Mouse (Mus musculus): ENCODE results near the gene Ltv1. TPM values are rescaled to one million over a fixed set of nuclear protein-coding genes. Genes with fewer than 3 reads are reported as not detected.

Gene Ltv1
- 65.3 and 68.0 TPM in 2 replicates for polyA plus RNA-seq (2016; fragmentation: Nextera tagmentation; extraction: Ambion mirVana)

DNA sequence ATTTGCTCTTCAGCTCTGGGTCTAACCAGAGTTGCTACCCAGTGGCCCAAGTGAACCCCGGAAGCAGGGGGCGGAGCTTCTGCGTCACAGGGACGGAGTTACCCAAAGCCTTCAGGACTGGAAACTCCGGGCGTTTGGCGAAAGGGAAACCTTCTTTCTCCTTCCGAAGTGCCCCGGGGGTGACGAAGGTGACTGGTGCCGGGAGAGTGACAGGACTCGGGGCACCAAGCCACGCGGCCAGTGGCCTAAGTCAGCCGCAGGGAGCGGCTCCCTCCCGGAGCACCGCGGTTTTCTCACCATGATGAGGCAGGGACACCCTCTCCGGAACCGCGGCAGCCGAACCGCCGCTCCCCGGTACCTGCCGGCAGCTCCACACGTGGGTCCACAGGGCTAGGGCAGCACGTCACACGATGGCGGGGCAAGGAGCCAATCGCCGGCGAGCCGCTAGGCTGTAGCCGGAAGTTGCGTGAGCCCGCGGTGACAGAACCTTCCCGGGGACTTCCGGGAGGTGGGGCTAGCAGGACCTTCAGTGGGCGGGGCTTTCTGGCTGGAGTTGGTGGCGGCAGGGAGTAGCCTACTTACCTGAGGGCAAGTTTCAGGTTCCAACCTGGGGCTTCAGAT, at the start of gene Ltv1:
Gene Ltv1 (minus strand): TSS at position 438 of the 621 bp plus-strand sequence.
- Histone ChIP-seq H3K36me3 (peaks cover 33% of the 10 kb centered on the region), H3K27me3 (ENCODE audit: low read depth, poor library complexity, severe bottlenecking) (no peaks in the 10 kb centered on the region), H3K4me3 (peak within 1 kb of the TSS; percentile 95), H3K27ac (peak within 1 kb of the TSS; percentile 86), H3K9me3 (replicated peaks) (no peaks in the 10 kb centered on the region), H3K4me1 (peaks cover 7% of the 10 kb centered on the region)
- peak; percentile 94 for DNase-seq (ENCODE audit: low spot score)
- WGBS: under 1% methylated on average over 43 of the region's 43 CpGs

DNA sequence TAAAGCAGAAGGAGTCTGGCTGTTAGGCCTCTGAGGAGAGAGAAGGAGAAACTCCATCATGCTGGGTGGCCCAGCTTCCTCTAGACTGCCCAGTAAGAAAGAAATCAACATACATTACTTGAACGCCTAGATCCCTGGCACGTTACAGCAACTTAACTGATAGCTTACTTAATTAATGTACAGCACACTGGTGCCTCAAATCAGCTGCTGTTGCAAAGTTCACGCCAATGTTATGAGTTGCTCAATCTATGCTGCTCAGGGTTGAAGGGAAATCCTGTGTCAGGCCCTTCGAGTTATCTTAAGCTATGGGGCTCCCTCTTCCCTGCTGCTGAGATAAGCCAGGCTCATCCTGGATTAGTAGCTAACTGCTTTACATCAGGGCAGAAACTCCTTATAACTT, 47.5 kb upstream of the Ltv1 start:
- Histone ChIP-seq H3K27me3 (ENCODE audit: low read depth, poor library complexity, severe bottlenecking) (no peaks in the 10 kb centered on the region), H3K27ac (no peak overlapping the region), H3K4me1 (peaks cover 4% of the 10 kb centered on the region; the same call in 1 of the 2 replicates), H3K4me3 (no peak overlapping the region), H3K36me3 (peaks cover 24% of the 10 kb centered on the region), H3K9me3 (replicated peaks) (no peaks in the 10 kb centered on the region)
- 69% methylated on average over 4 of the region's 4 CpGs for WGBS
- no peak for DNase-seq (ENCODE audit: low spot score)

DNA sequence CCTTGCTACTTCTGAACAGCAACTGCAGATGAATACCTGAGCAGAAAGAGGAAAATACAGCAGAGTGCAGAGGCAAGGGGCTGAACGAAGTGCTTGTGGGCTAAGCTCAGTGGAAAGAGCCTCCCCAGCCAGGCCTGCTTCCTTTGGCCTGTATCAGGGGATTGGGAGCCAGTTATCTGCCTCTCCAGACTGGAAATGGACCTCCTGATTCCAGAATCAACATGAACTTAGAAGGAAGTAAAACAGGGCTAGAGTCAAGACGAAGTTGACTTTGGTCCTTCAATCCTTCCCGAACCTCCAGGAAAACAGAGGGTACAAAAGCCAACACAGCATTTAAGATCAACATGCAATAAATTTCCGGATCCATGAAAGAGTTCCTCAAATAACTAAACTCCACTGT, 45.2 kb upstream of the Ltv1 start:
- 93% methylated on average over 4 of the region's 4 CpGs for WGBS
- Histone ChIP-seq H3K4me1 (no peaks in the 10 kb centered on the region), H3K27me3 (ENCODE audit: low read depth, poor library complexity, severe bottlenecking) (no peaks in the 10 kb centered on the region), H3K9me3 (replicated peaks) (no peaks in the 10 kb centered on the region), H3K27ac (no peak overlapping the region), H3K36me3 (peaks cover 9% of the 10 kb centered on the region; the same call in 1 of the 2 replicates), H3K4me3 (no peak overlapping the region)
- no peak for DNase-seq (ENCODE audit: low spot score)

DNA sequence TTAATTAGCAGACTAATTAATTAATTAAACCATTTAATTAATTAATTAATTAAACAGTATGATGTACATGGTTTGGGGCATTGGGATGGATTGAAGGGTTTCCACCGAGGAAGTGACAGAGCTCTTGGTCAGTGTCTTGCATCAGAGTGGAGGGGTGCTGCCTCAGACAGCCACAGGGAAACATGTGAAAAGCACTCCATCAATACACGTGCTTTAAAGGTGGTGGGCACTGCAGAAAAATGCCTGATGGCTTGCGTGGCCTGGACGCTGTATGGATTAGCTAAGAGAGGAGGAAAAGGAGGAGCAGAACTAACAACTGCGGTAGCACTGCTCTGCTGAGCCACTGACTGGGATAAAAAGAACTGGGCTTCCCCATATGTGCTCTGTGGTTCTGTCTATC, 43.9 kb upstream of the Ltv1 start:
- Histone ChIP-seq H3K4me1 (no peaks in the 10 kb centered on the region), H3K27me3 (ENCODE audit: low read depth, poor library complexity, severe bottlenecking) (no peaks in the 10 kb centered on the region), H3K36me3 (peaks cover 14% of the 10 kb centered on the region), H3K4me3 (no peak overlapping the region), H3K27ac (no peak overlapping the region), H3K9me3 (replicated peaks) (no peaks in the 10 kb centered on the region)
- DNase-seq (ENCODE audit: low spot score): no peak
- WGBS: 94% methylated on average over 5 of the region's 5 CpGs

DNA sequence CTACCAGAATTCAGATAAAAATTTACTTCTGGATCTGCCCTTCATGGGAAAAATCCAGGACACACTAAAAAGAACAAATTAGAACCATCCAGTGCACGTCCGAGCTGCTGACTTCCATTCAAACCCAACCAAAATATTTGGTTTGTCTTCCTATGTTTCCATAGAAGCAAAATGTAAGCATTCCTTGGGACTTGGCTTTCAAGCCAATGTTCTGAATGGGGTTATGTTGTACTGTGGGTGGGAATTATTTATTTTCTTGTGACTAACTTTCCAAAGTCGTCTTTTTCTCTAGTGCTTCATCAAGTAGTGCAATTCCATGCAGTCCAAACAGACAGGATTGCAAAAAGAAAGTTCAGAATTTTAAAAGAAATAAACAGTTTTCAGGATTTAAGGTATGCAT, 41.5 kb upstream of the Ltv1 start:
- no peak overlapping the region for H3K27ac ChIP-seq
- H3K36me3 ChIP-seq: peaks cover 18% of the 10 kb centered on the region
- WGBS: 92% methylated on average over 3 of the region's 3 CpGs
- no peaks in the 10 kb centered on the region for H3K27me3 ChIP-seq (ENCODE audit: low read depth, poor library complexity, severe bottlenecking)
- no peaks in the 10 kb centered on the region for H3K9me3 ChIP-seq (replicated peaks)
- no peak for DNase-seq (ENCODE audit: low spot score)
- no peaks in the 10 kb centered on the region for H3K4me1 ChIP-seq
- H3K4me3 ChIP-seq: no peak overlapping the region

DNA sequence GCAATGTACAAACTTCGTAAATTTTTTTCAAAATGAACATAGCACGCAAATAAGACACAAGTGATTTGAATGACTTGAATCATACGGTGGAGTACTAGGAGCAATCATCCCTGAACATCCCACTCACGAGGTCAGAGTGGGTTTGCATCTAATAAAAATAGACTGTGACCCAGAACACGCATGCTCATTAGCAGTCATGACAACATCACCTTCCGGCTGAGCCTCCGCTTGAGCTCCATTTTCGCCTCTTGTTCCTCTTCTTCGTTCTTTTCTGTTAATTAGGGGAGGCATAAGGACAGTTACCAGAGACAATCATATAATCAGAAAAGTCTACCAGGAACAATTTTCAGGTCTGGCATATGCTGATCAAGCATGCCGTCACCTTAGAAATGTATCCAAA, 41.0 kb upstream of the Ltv1 start:
- H3K36me3 ChIP-seq: peaks cover 18% of the 10 kb centered on the region
- DNase-seq (ENCODE audit: low spot score): no peak

DNA sequence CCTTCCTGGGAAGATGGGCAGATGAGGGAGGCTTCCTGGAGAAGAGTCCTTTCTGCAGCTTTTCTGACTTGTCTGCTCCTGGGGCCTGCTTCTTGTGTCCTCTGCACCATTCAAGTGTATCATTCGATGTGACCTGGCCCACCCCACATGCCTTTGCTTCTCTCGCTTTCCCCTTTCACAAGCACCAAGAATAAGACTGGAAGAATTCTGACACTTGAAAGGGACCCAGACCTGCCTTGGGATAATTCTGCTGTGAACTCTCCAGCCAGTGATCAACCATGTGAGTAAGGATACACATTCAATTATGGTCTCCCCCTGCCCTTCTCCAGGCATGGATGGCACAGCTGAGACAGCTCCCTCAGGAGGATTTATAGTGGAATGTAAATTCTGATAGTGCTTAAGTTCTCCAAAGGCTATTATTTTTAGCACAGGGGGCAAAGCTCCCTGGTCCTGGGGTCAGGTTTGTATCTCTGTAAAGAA, 40.2 kb upstream of the Ltv1 start:
- no peak overlapping the region for H3K27ac ChIP-seq
- peaks cover 17% of the 10 kb centered on the region for H3K36me3 ChIP-seq
- H3K27me3 ChIP-seq (ENCODE audit: low read depth, poor library complexity, severe bottlenecking): no peaks in the 10 kb centered on the region
- H3K9me3 ChIP-seq (replicated peaks): no peaks in the 10 kb centered on the region
- 75% methylated on average over 2 of the region's 2 CpGs for WGBS
- DNase-seq (ENCODE audit: low spot score): no peak
- no peak overlapping the region for H3K4me3 ChIP-seq
- H3K4me1 ChIP-seq: no peaks in the 10 kb centered on the region

More for the DNA sequence above, 41.0 kb upstream of the Ltv1 start:
- Histone ChIP-seq H3K4me3 (no peak overlapping the region), H3K27me3 (ENCODE audit: low read depth, poor library complexity, severe bottlenecking) (no peaks in the 10 kb centered on the region), H3K4me1 (no peaks in the 10 kb centered on the region), H3K27ac (no peak overlapping the region), H3K9me3 (replicated peaks) (no peaks in the 10 kb centered on the region)
- WGBS: 93% methylated on average over 10 of the region's 10 CpGs

DNA sequence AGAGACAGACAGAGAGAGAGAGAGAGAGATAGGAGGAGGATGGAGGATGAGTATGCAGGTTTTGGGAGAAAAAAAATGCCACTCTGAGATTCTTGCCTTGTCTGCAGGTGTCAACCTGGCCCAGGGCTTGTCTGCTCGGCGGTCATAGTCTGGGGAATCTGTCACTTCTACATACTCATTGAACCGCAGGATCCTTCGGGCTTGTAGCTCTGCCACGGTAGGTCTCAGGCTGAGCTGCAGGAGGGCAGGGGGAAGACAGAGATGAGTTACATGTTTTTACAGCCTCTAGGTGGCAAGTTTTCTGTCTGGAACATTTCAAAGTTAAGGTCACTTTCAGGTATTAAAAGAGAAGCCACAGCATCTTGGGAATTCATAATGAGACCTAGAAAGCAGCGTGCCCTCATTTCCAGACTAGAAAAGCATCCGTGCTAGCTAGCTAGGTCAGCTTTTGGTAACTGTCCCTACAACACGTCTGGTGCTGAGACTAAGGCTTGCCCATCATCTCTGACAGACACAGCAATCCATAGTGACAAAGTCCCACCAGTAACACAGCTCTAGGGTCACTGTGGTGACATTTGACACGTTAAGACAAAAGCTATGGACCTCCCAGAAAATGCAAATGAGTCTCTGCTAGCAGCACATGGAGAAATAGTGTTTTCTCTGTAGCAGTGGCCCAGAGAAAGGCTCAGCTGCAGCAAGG, 39.6 kb upstream of the Ltv1 start:
- no peaks in the 10 kb centered on the region for H3K4me1 ChIP-seq
- DNase-seq (ENCODE audit: low spot score): no peak
- H3K9me3 ChIP-seq (replicated peaks): no peaks in the 10 kb centered on the region
- no peak overlapping the region for H3K4me3 ChIP-seq
- H3K27me3 ChIP-seq (ENCODE audit: low read depth, poor library complexity, severe bottlenecking): no peaks in the 10 kb centered on the region
- no peak overlapping the region for H3K27ac ChIP-seq
- 64% methylated on average over 9 of the region's 9 CpGs for WGBS
- H3K36me3 ChIP-seq: peaks cover 16% of the 10 kb centered on the region

DNA sequence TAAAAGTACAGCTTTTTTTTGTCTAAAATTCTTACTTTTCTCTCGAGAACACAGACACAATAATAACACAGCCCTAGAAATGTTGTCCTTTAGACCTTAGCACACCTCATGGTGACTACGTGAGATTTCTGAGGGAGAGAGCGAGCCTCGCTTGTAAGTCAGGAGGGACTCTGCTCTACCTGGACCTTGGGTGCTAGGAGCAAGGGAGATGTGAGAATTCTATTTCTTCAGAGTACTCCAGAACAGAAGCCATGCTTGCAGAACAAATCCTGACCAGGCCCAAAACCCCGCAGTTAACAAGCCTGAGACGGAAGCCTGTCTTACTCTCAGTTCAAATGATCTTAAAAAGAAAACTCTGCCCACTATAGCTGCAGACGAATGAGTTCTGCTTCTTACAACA, 37.7 kb upstream of the Ltv1 start:
- H3K4me1 ChIP-seq: no peaks in the 10 kb centered on the region
- no peaks in the 10 kb centered on the region for H3K27me3 ChIP-seq (ENCODE audit: low read depth, poor library complexity, severe bottlenecking)
- H3K27ac ChIP-seq: no peak overlapping the region
- DNase-seq (ENCODE audit: low spot score): no peak
- 91% methylated on average over 7 of the region's 7 CpGs for WGBS
- peaks cover 17% of the 10 kb centered on the region for H3K36me3 ChIP-seq
- no peaks in the 10 kb centered on the region for H3K9me3 ChIP-seq (replicated peaks)
- no peak overlapping the region for H3K4me3 ChIP-seq

DNA sequence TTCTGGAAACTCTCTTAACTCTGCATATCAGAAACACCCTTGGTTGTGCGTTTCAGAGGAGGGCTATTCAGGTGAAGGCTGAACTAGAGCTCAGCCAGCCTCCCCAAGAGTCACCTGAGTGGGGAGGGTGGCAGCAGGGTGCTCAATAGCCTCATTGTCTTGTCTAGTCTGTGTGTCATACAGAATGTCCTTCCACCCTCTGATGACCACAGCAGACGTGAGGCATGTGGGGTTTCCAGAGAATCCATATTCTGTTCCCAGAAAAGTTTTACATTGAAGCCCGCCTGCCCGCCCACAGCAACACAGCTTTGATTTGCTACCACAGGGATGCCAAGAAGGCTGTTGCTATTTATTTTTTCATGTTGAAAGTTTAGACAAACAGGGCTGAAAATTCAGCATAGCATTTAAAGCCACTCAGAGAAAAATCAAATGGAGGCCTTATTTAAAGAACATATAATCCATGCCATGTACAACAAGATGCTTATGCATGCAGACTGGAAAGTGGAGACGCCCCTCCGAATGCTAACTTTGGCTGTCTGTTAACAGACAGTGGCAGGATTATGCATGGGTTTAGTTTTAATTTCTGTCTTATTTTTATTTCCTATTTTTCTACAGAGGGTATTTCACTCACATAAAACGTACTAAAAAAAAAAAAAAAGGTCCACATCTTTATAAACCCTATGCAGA, 32.6 kb upstream of the Ltv1 start:
- 91% methylated on average over 7 of the region's 7 CpGs for WGBS
- DNase-seq (ENCODE audit: low spot score): no peak
- H3K27ac ChIP-seq: no peak overlapping the region

DNA sequence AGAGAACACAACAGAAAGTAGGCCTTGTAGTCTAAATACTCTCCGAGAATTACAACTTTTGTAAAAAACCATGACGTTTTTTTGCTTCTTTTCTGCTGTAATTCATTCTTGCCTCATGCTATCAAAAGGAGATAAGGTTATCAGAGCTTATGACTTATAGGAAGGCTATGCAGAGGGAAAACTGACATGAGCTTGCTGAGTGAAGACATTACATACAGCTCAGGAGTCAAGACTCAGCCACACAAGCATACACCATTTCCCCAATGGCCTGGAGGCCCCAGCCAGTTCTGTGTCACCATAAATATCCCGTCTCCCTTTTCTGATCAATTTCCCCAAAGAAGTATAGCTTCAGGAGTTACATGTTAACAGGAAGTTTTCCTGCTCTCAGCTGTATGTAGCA, 29.2 kb upstream of the Ltv1 start:
- WGBS: 89% methylated on average over 3 of the region's 3 CpGs
- no peak for DNase-seq (ENCODE audit: low spot score)

More for the DNA sequence above, 32.6 kb upstream of the Ltv1 start:
- no peaks in the 10 kb centered on the region for H3K9me3 ChIP-seq (replicated peaks)
- peaks cover 20% of the 10 kb centered on the region; the same call in 1 of the 2 replicates for H3K36me3 ChIP-seq
- H3K4me1 ChIP-seq: no peaks in the 10 kb centered on the region
- no peak overlapping the region for H3K4me3 ChIP-seq
- H3K27me3 ChIP-seq (ENCODE audit: low read depth, poor library complexity, severe bottlenecking): no peaks in the 10 kb centered on the region

DNA sequence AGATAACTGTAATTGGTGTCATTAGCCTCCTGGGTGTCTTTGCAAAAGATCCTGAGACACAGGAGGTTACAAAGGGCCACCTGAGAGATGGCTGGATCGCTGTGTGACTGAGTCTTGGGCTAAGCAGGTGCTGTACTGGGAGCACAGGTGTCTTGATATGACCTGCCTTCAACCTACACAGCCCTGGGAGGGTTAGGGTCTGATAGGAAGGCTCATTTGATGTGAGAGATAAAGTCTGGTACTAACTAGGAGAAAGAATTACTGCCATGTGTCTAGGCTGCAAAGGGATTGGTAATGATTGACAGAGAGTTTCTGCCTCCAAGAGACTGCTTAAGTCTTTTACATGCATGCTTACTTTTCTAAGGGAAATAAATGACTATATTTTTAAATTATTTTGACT, 27.1 kb upstream of the Ltv1 start:
- Histone ChIP-seq H3K36me3 (peaks cover 17% of the 10 kb centered on the region; the same call in 1 of the 2 replicates), H3K27me3 (ENCODE audit: low read depth, poor library complexity, severe bottlenecking) (no peaks in the 10 kb centered on the region), H3K4me3 (no peak overlapping the region), H3K27ac (no peak overlapping the region), H3K4me1 (no peaks in the 10 kb centered on the region), H3K9me3 (replicated peaks) (no peaks in the 10 kb centered on the region)
- WGBS: 73% methylated on average over 1 of the region's 1 CpGs
- no peak for DNase-seq (ENCODE audit: low spot score)

More for the DNA sequence above, 29.2 kb upstream of the Ltv1 start:
- H3K36me3 ChIP-seq: peaks cover 17% of the 10 kb centered on the region; the same call in 1 of the 2 replicates
- H3K27ac ChIP-seq: no peak overlapping the region
- H3K9me3 ChIP-seq (replicated peaks): no peaks in the 10 kb centered on the region
- H3K4me1 ChIP-seq: no peaks in the 10 kb centered on the region
- no peak overlapping the region for H3K4me3 ChIP-seq
- no peaks in the 10 kb centered on the region for H3K27me3 ChIP-seq (ENCODE audit: low read depth, poor library complexity, severe bottlenecking)

DNA sequence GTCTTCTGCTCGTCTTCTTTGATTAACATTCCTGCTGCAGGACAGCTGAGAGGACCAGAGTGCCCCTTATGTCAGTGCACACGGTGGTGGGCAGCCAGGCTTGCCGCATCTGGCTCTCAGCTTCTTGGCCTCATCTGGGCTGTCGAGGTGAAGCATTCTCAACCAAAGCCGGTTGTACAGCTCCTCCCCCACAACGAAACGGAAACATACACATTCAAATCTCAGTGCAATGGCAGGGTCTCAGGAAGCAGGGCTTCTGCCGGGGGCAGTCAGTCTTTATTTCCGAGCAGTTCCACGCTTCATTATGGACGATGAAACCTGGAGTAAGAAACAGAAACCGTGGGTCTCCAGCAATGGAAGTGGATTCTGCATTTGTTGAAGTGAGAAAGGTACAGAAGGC, 21.0 kb upstream of the Ltv1 start:
- no peak for DNase-seq (ENCODE audit: low spot score)
- Histone ChIP-seq H3K4me1 (0 out of 2 replicates have a peak, but pooled peaks cover 3% of the 10 kb centered on the region), H3K27me3 (ENCODE audit: low read depth, poor library complexity, severe bottlenecking) (no peaks in the 10 kb centered on the region), H3K36me3 (peaks cover 9% of the 10 kb centered on the region; the same call in 1 of the 2 replicates), H3K9me3 (replicated peaks) (no peaks in the 10 kb centered on the region), H3K4me3 (no peak overlapping the region), H3K27ac (no peak overlapping the region)
- WGBS: 86% methylated on average over 12 of the region's 12 CpGs
